Mouse (Mus musculus): ENCODE measurements around the gene Hoxd3. TPM values are rescaled to one million over a fixed set of nuclear protein-coding genes. Genes with fewer than 3 reads are reported as not detected.

Gene Hoxd3
- total RNA-seq, 1 experiment from 2014 or later, result not detected

DNA sequence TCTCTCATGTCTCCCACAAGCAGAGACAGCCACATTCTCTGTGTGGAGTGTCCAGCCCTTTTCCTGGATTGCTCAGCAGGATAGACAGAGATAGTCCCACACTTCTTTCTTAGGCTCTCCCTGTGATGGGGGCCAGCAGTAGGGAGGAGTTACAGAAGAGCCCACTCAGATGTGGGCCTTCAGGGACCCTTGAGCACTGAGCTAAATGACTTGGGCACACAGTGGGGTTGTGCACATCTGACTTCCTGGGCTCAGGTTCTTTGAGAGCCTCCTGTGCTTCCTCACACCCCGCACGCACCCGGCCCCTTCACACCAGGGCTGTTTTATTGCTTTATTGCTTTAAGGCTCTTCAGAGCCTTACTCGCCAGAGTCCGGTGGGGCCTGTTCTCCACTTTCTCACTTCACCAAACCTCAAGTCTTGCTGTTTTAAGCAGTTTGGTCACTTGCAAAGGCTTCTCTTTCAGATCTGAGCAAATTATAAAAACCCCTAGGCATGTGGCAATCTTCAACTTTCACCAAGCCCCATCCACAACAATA, 9.3 kb downstream of the Hoxd3 start:
- no peak for ATAC-seq (ENCODE audit: extremely low read depth, insufficient number of reproducible peaks, low FRiP score, poor library complexity, severe bottlenecking)

DNA sequence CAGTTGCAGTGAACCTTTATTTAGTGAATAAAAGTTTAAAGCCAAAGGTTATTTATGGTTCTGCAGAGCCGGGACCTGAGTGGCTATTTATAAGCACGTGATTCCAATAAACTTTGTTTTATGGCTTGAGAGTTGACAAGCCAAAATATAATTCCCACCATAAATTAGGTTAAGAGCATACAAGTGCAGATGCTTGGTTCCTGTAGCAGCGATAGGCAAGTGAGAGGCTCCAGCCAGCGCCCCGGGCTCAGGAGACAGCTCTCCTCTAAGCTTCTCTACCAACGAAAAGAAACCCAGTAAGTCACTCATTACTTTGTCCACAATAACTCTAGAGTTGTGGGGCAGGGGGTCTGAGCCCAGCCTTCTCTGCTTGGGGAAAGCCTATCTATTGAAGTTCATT, 10.2 kb downstream of the Hoxd3 start:
- ATAC-seq (ENCODE audit: extremely low read depth, insufficient number of reproducible peaks, low FRiP score, poor library complexity, severe bottlenecking), result no peak

DNA sequence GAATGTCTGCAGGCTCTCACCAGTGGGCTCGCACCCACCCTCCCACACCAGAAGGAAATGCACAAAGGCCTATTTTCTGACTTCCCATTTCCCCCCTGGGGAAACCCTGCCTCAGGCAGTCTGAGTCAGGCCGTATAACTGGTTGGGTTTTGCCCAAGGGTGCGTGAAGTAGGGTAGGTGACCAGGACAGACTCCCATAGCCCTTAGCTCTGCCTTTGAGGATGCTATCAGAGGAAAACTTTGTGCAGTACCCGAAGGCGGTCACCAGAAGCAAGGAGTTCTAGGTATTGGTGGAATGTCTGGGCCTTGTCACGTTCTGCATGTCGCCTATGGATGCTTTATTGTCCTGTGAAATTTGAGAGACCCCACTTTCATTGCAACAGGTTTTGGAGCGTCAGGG, 11.2 kb downstream of the Hoxd3 start:
- ATAC-seq (ENCODE audit: extremely low read depth, insufficient number of reproducible peaks, low FRiP score, poor library complexity, severe bottlenecking), result no peak

DNA sequence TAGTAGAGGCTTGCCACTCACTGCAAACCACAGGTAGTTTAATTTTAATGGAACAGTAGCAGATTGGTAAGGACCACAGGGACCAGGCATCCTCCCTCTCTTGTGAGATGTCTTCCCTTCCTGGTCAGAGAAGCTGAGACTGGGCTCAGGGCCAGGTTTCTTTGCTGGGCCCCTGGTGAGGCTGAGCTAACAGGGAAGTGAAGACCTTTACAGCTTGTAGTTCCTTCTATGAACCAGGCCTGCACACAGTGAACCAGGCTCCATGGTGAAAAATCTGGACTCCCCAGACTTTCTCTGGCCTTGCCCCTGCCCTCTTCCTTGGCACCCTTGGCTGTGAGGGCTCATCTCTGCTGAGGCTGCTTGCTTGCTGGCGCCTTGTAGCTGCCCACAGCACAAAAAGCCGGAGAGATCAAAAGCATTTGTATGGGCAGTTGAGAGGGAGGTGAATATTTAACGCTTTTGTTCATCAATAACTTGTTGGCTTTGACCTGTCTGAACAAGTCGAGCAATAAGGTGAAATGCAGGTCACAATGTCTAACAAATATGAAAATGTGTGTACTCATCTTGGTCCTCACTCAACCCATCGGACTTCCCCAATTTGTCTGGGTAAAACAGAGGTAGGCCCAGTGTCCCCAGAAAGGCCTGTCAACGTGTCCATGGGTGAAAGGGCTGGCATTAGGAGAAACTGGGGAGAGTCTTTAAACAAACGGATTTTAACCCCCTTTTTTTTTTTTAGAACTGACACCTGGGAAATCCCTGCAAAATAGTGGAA, 12.7 kb downstream of the Hoxd3 start:
- ATAC-seq (ENCODE audit: extremely low read depth, insufficient number of reproducible peaks, low FRiP score, poor library complexity, severe bottlenecking), result no peak

DNA sequence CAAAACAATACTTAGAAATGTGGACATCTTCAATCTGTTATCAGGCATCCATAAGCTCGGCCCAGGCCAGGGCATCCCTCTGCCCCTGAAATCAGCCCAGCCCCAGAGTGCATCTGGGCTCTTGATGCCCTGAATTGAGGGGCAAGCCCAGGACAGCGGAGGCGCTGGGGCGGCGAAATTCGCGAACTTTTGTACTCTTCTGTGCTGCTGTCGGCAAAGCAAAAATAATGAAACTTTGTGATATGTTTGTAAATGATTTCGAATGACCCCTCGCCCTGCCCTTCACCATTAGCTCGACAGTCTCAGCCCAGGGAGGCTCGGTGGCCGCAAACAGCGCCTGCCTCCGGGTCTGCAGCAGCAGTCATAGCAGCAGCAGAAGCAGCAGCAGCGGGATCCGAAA, 13.4 kb downstream of the Hoxd3 start:
- ATAC-seq (ENCODE audit: extremely low read depth, insufficient number of reproducible peaks, low FRiP score, poor library complexity, severe bottlenecking), result no peak

DNA sequence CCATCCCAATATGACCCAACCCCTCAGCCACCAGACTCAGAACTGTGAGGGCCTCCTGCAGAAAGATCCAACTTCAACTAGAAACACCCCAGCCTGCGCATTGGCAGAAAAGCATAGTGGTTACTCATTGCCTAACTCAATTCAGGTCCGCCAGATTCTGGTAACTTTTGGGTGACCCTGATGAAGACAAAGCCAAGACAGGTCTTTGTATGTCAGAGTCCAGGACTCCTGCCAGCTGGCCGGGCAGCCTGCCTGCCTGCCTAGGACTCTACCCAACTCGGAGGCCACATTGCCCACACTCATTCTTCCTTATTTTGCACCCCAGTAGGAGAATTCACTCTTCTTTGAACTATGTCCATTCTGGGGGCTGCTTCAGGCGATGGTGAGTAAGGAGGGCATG, 14.8 kb downstream of the Hoxd3 start, which contains the start of gene Gm28230:
Gm28230 (plus strand) TSS at position 178 of the 400 bp plus-strand sequence.
- ATAC-seq (ENCODE audit: extremely low read depth, insufficient number of reproducible peaks, low FRiP score, poor library complexity, severe bottlenecking), result no peak

DNA sequence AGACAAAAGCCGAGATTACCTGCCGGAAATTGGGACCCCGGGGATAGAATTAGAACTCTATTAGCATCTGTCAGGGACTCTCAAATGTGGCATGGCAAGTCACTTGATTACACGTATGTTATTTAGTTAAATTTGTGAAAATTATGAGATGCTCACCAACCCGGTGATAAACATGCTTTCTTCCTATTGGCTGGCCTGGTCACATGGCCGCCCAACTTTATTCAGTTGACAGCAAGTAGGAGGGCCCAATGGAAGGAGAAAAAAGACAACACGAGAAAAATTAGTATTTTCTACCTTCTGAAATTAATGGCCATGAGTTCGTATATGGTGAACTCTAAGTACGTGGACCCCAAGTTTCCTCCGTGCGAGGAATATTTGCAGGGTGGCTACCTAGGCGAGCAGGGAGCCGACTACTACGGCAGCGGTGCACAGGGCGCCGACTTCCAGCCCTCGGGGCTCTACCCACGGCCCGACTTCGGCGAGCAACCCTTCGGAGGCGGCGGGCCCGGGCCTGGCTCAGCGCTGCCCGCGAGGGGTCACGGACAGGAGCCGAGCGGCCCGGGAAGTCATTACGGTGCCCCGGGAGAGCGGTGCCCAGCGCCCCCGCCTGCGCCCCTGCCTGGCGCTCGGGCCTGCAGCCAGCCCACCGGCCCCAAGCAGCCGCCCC, 15.4 kb downstream of the Hoxd3 start:
- no peak for ATAC-seq (ENCODE audit: extremely low read depth, insufficient number of reproducible peaks, low FRiP score, poor library complexity, severe bottlenecking)

DNA sequence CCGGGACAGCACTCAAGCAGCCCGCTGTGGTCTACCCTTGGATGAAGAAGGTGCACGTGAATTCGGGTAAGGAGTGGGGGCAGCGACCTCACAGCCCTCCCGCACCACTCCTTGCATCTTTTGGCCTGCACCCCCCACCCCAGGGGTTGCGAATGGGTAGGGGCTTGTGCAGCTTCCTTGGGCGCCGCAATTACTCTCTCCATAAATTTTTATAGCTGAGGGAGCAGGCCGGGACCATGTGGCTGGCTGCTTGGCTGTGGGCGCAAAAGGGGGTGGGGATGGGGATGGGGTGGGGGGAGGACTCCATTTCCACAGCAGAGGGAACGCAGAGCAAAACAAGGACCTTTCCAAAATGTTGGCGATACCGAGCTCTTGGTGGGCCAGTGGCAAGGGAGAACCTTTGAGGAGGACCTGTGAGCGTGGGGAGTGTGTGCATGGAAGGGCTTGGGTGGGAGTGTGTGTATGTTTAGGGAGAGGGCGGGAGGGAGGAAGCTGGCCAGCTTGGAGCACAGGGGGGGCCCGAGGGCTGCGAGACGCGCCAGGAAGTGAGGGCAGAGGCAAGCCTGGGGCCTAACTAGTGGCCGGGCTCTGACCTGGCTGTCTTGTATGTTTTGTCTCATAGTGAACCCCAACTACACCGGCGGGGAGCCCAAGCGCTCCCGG, 16.0 kb downstream of the Hoxd3 start:
- no peak for ATAC-seq (ENCODE audit: extremely low read depth, insufficient number of reproducible peaks, low FRiP score, poor library complexity, severe bottlenecking)

DNA sequence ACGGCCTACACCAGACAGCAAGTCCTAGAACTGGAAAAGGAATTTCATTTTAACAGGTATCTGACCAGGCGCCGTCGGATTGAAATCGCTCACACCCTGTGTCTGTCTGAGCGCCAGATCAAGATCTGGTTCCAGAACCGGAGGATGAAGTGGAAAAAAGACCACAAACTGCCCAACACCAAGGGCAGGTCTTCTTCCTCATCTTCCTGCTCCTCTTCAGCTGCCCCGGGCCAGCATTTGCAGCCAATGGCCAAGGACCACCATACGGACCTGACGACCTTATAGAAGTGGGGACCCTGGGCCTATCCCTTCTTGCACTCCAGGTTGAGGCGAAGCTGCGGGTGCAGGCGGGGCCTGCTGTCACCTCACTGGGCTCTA, 16.6 kb downstream of the Hoxd3 start:
- no peak for ATAC-seq (ENCODE audit: extremely low read depth, insufficient number of reproducible peaks, low FRiP score, poor library complexity, severe bottlenecking)

DNA sequence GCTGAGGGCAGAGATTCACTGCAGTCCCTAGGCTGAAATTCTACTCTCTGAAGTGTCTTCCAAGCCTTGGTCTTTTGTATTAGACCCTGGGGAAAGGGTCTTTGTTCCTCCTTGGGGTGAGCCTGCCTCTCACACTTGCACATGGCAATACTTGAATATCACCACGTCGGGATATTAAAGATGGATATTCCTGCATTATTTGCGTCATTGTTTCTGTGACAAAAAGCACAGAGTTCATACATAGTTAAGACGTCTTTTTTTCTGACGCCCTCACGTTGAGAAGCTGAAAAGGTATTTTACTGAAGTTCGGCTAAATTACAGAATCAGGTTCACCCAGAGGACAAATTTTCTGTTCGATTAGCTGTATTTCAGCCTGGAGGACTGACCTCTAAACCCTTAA, 18.6 kb downstream of the Hoxd3 start:
- no peak for ATAC-seq (ENCODE audit: extremely low read depth, insufficient number of reproducible peaks, low FRiP score, poor library complexity, severe bottlenecking)

DNA sequence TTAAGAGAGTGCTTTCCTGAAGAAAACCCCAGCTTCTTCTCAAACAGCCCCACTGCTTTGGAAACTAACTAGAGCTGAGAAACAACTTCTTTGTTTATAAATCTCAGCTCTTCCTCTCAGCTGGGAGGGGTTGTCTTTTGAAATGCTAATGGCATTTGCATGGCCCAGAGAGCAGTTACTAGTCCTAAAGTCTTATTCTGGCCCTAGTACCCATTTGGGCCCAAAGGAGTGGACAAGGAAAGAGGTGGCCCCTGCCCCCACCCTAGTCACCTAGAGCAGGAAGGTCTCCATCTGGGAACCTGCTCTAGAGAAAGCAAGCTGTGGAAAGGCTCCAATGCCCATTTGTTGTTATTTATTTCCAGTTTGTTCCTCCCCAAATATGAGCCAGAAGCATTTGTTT, 19.3 kb downstream of the Hoxd3 start:
- ATAC-seq (ENCODE audit: extremely low read depth, insufficient number of reproducible peaks, low FRiP score, poor library complexity, severe bottlenecking), result no peak

DNA sequence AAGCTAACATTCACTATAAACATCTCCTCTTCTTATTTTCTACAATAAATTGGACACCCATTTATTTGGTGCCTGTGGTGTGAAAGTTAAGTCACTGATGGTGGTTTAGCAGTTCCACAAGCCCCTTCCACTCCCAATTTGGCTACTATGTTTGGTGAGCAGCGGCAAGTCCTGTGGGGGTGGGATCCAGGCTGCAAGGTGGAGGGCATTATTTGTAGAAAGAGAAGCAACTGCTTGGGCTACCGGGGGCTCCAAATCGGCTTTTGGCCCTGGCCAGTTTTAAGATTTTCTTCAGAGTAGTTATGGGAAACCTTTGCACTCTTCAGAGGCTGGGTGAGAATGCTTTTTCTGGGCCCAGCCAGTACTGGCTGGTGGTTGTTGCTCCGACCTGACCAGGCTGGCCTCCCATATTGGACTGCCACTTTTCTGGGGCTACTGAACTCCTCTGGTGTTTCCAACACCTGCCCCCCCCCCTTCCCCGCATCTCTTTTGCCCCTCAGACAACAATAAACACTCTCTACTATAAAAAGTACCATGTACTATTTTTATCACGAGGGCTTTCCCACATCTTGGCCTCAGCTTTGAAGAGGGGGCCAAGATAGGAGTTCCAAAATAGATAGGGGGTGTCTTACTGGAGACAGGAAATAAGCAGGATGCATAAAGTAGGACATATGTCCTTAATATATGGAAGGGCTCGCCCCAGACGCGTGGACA, 20.2 kb downstream of the Hoxd3 start:
- ATAC-seq (ENCODE audit: extremely low read depth, insufficient number of reproducible peaks, low FRiP score, poor library complexity, severe bottlenecking), result no peak

DNA sequence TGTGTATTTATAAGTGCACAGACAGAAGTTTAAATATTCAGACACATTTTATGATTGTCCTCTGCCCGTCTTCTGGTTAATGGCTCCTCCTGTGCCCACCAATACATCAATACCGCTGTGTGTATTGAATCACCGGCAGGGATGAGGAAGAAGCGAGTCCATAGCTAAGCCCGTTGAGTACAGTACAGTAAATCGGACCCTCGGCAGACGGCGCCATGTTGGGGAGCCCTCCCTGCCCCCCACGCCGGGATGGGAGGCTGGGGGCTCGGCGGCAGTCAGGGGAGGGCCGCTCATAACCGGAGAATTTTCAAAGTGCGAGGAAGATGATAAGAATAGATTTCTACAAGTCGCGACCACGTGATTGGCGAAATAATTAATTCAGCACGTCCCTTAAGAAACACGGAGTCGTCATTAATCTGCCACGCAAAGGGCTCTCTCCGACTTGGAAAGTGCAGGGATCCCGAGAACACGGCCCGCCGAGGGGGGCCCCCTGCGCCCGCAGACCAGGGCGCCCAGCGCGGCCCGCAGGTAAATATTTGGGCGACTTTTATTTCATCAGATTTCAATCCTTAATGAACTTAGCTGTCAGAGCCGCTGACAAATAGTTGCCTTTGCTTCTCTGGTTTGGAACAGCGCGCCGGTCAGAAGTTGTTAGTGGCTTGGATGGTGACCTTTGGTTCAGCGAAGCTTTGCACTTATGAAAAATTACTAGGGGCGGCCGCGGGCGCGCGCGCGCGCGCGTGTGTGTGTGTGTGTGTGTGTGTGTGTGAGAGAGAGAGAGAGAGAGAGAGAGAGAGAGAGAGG, 21.0 kb downstream of the Hoxd3 start:
- ATAC-seq (ENCODE audit: extremely low read depth, insufficient number of reproducible peaks, low FRiP score, poor library complexity, severe bottlenecking), result no peak

DNA sequence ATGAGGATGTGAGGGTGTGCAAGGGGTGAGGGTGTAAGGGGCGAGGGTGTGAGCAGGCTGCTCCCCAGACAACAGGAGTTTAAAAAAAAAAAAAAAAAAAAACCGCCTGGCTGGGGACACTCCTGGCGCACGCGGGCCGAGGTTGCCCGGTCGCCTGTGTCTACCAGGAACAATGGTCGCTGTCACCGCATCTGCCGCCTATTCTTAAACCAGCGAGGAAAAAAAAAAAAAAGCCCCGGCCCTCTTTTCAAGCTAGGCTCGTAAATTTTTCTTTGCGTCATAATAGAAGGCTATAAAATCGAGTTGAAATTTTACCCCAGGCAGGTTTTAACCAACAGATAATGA, 21.6 kb downstream of the Hoxd3 start:
- ATAC-seq (ENCODE audit: extremely low read depth, insufficient number of reproducible peaks, low FRiP score, poor library complexity, severe bottlenecking), result no peak

DNA sequence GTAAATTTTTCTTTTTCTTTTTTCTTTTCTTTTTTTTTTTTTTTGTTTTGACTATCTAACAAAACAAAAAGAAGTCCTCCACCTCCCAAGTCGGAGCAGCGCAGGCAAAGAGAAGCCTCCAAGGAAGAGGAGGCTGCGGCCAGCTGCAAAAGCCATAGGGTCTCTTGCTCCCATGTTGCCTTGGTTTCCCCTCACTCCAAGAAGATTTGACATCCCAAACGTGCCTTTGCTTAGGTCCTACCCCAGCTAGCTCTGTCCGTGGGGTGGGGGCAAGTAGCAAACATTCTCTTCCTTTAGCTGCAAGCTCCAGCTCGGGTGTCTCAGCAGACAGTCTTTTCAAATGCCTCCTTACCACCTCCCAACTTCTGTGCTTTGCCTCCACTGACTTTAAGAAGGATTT, 22.0 kb downstream of the Hoxd3 start:
- no peak for ATAC-seq (ENCODE audit: extremely low read depth, insufficient number of reproducible peaks, low FRiP score, poor library complexity, severe bottlenecking)

DNA sequence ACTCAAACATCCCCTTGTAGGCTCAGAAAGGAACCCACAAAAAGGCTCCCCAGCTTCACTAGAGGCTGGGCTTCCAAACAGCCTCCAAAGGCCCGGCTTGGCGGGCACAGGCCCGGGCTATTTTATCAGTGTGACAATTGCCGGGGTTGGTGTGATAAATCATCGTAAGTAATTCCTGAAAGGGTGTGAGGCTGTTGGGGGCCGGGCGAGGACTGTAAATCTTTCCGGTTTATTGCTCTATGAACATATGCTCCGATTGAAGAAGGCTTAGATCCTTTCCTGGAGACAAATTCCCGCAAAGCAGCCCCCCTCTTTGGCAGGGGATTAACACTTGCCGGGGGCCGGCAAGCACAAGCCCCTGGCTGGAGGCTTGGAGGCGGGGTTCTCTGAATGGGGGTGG, 22.7 kb downstream of the Hoxd3 start:
- ATAC-seq (ENCODE audit: extremely low read depth, insufficient number of reproducible peaks, low FRiP score, poor library complexity, severe bottlenecking), result no peak

DNA sequence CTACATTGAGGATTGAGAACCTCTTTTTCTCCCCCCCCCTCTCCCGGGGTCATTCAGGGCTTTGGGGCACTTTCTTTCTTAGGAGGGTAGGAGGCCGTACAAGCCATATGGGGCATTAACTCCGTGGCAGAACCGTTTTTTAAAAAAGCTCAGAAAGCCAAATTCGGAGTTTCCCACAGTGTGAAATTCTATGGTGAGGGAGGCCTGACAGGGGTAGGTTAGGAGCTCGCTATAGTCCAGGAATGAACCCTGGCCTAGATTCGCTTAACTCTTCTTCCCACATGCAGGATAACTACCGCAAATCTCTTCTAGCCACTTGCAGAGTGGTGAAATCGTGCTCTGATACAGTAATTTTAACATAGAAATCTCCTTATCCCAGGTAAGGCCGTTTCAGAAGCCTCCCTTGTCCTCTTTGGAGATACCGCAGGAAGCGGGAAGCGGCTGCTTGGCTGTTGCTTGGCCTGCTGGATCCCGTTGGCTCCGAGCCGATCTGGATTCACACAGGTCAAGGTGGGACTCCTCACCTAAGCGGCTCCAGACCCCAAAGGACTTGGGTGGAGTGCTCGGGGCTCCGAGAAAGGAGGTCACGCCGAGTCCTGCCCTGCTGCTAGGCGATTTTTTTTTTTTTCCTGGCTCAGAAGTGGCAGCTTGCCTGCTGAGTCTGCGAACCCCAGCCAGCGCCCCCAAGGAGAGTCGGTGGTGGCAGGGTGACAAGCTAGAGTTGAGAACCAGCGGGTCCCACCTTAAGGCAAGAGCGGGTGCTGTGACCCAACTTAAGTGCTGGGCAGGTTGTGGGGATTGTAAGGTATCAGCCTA, 23.5 kb downstream of the Hoxd3 start:
- no peak for ATAC-seq (ENCODE audit: extremely low read depth, insufficient number of reproducible peaks, low FRiP score, poor library complexity, severe bottlenecking)
